Mouse (Mus musculus) heart, embryonic 13.5 days (tissue): ENCODE measurements around the gene Rpa1. TPM values are rescaled to one million over a fixed set of nuclear protein-coding genes. Genes with fewer than 3 reads are reported as not detected.
A peak's percentile ranks its signal among the peaks of the same experiment; 100 is the strongest.
"Not testable (repeated sequence)": the region's sequence is repeated elsewhere in the genome, so short reads cannot be mapped to it uniquely, and the experiment has no call there.

Source experiments
- ATAC-seq: fragments of 200-750 bp; cut with Nextera tagmentation; 2 replicates; pipeline ENCODE4 v1.8.0; 2017; ENCODE audit warnings: moderate TSS enrichment; ENCODE audit not compliant: insufficient number of reproducible peaks, low FRiP score, low TSS enrichment; ENCODE audit errors: extremely low read depth
- H3K27ac ChIP-seq: fragments of 300-500 bp; sonication (generic); replicated peaks from 2 replicates; pipeline ENCODE4 v1.5.1; 2015; ENCODE audit warnings: moderate library complexity, mild to moderate bottlenecking, inconsistent platforms
- H3K27me3 ChIP-seq: fragments of 300-500 bp; sonication (generic); replicated peaks from 2 replicates; pipeline ENCODE4 v1.6.1; 2015; ENCODE audit warnings: mild to moderate bottlenecking, inconsistent platforms
- H3K36me3 ChIP-seq: fragments of 300-500 bp; sonication (generic); 2 replicates; pipeline ENCODE4 v1.6.1; 2015; ENCODE audit warnings: mild to moderate bottlenecking, inconsistent platforms
- H3K4me1 ChIP-seq: fragments of 300-500 bp; sonication (generic); 2 replicates; pipeline ENCODE4 v1.6.1; 2015; ENCODE audit warnings: inconsistent platforms
- H3K4me2 ChIP-seq: fragments of 300-500 bp; sonication (generic); 2 replicates; pipeline ENCODE4 v1.6.1; 2015; ENCODE audit warnings: inconsistent platforms, mild to moderate bottlenecking, moderate library complexity
- H3K4me3 ChIP-seq: fragments of 300-500 bp; sonication (generic); 2 replicates; pipeline ENCODE4 v1.5.1; 2015; ENCODE audit warnings: moderate library complexity, mild to moderate bottlenecking, inconsistent platforms
- H3K9ac ChIP-seq: fragments of 300-500 bp; sonication (generic); 2 replicates; pipeline ENCODE4 v1.6.1; 2015; ENCODE audit warnings: inconsistent platforms, mild to moderate bottlenecking, moderate library complexity
- H3K9me3 ChIP-seq: fragments of 300-500 bp; sonication (generic); 2 replicates; pipeline ENCODE4 v1.6.1; 2016; ENCODE audit warnings: inconsistent platforms
- WGBS: fragments of 180-500 bp; shearing (Covaris S2); methylation state at CpG from one replicate; pipeline ENCODE4 v1.1.7; 2015; ENCODE audit warnings: mixed read lengths; 5-methylcytosine and 5-hydroxymethylcytosine counted together
- polyA plus RNA-seq: library from polyadenylated mRNA; unstranded; fragments of >200 nt; fragmentation: Nextera tagmentation; extraction: Ambion mirVana; gene quantifications from 2 replicates; pipeline ENCODE4 v1.2.1, GENCODE M21; 2015

Gene Rpa1
- polyA plus RNA-seq, 1 experiment from 2014 or later: 85.8 TPM

DNA sequence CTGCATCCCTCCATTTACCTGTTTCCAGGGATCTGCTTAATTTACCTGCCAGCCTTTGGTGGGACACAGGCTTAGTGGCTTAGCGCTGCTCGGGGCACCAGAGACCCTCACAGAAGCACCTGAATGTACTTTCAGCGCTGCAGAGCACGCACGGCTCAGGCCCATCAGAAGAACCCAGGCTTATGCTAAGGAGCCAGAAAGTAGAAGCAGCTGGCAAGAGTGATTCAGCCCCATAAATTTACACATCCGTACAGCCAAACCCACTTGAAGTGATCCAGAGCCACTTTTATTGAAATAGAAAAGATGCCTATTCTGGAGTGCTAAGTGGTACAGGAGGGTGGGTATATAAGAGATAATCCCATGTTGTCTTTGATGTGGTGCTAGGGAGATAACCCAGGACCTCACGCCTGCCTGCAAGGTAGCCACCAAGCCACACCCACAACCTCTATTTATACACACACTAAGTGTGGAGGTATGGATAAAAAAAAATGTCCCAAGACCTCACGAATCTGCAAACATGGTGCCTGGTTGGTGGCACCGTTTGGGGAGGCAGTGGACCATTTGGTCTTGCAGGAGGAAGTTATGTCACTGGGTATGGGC, 51.6 kb downstream of the Rpa1 start:
- Histone ChIP-seq H3K4me2 (no peak overlapping the region), H3K9me3 (no peaks in the 10 kb centered on the region), H3K4me1 (peaks cover 75% of the 10 kb centered on the region), H3K36me3 (peaks cover 23% of the 10 kb centered on the region), H3K27me3 (peaks cover 25% of the 10 kb centered on the region), H3K4me3 (no peak overlapping the region), H3K9ac (no peak overlapping the region), H3K27ac (peak overlapping the region; percentile 83)
- no peak for ATAC-seq
- WGBS: 57% methylated on average over 9 of the region's 9 CpGs

DNA sequence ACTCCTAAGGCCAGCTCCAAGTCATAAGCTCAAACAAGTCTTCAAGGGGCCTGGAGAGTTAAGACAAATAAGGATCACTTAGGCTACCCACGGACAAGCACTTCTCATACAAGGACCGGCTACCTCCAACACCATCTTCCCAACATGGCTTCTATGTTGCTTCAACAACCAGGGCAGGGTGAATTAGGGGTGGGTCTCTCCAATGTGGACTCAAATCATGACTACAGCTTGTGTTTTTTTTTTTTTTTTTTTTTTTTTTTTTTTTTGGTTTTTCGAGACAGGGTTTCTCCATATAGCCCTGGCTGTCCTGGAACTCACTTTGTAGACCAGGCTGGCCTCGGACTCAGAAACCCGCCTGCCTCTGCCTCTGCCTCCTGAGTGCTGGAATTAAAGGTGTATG, 52.6 kb downstream of the Rpa1 start:
- WGBS: 73% methylated on average over 5 of the region's 5 CpGs
- H3K9ac ChIP-seq, H3K4me2 ChIP-seq, H3K4me3 ChIP-seq, ATAC-seq, H3K9me3 ChIP-seq: not testable (repeated sequence)
- peaks cover 85% of the 10 kb centered on the region for H3K4me1 ChIP-seq
- peaks cover 13% of the 10 kb centered on the region for H3K36me3 ChIP-seq
- peaks cover 30% of the 10 kb centered on the region for H3K27me3 ChIP-seq
- peak overlapping the region; percentile 86; the same call in 1 of the 2 replicates for H3K27ac ChIP-seq

DNA sequence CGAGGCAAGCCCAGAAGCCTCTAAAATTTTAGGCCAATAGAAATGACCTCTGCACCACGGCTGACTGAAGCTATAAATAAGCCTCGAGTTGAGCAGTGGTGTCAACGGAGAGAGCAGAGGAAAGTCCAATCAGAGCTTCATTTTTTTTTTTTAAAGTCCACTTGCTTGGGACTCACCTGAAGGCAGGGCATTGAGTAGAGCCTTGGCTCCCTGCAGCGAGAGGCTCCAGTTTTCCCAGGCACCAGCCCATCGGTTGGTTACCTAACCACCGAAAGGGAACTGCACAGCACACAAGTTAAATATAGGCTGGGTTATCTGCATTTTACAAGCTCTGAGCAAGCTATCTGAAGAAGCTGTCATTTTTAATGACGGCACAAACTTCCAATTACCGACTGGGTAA, 53.3 kb downstream of the Rpa1 start:
- Histone ChIP-seq H3K27ac (peak overlapping the region; percentile 86), H3K9ac (0 out of 2 replicates have a peak overlapping the region, but pooled peaks have one; percentile 52), H3K27me3 (peaks cover 30% of the 10 kb centered on the region), H3K9me3 (no peaks in the 10 kb centered on the region), H3K4me2 (peak overlapping the region; percentile 46), H3K4me3 (no peak overlapping the region), H3K36me3 (peaks cover 6% of the 10 kb centered on the region), H3K4me1 (peaks cover 88% of the 10 kb centered on the region)
- ATAC-seq: no peak
- WGBS: 29% methylated on average over 9 of the region's 9 CpGs

- Histone ChIP-seq H3K4me2 (peak overlapping the region; percentile 46), H3K4me3 (no peak overlapping the region), H3K27me3 (peaks cover 30% of the 10 kb centered on the region), H3K36me3 (no peaks in the 10 kb centered on the region), H3K9ac (peak overlapping the region; percentile 52), H3K27ac (peak overlapping the region; percentile 86), H3K4me1 (peaks cover 94% of the 10 kb centered on the region), H3K9me3 (no peaks in the 10 kb centered on the region)
- 34% methylated on average over 21 of the region's 21 CpGs for WGBS
- no peak for ATAC-seq
These were observed 54.2 kb downstream of the Rpa1 start for GRCm38 (mm10) chr11:75293852-75294361.

DNA sequence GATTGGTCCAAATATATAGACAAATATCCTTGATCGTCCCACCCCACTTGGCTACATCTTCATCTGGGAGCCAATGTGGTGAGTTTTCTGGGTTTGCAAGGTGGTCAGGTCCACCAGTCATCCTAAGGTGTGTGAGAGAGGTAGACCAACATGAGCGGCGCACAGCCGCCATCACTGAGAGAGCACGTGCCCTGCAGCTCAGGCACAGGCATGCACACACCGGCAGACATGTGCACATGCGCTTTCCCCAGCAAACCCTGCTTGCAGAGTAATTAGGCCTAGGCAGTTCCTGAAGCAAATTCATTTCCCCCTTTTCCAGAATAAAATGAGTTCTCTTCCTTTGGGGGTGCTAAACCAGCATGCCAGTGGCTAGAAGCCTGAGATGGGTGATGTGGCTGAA, 55.8 kb downstream of the Rpa1 start:
- H3K4me3 ChIP-seq: no peak overlapping the region
- H3K27ac ChIP-seq: no peak overlapping the region
- H3K36me3 ChIP-seq: no peaks in the 10 kb centered on the region
- H3K4me1 ChIP-seq: peaks cover 94% of the 10 kb centered on the region
- 82% methylated on average over 7 of the region's 7 CpGs for WGBS
- 0 out of 2 replicates have a peak overlapping the region, but pooled peaks have one; percentile 55 for H3K4me2 ChIP-seq
- H3K9me3 ChIP-seq: no peaks in the 10 kb centered on the region
- no peak for ATAC-seq
- peaks cover 30% of the 10 kb centered on the region for H3K27me3 ChIP-seq
- peak overlapping the region; percentile 8; the same call in 1 of the 2 replicates for H3K9ac ChIP-seq

- H3K4me3 ChIP-seq: peak overlapping the region; percentile 16
- H3K27me3 ChIP-seq: peaks cover 30% of the 10 kb centered on the region
- ATAC-seq: no peak
- peak overlapping the region; percentile 69 for H3K9ac ChIP-seq
- peaks cover 94% of the 10 kb centered on the region for H3K4me1 ChIP-seq
- peak overlapping the region; percentile 55 for H3K4me2 ChIP-seq
- H3K27ac ChIP-seq: peak overlapping the region; percentile 64
- no peaks in the 10 kb centered on the region for H3K36me3 ChIP-seq
- no peaks in the 10 kb centered on the region for H3K9me3 ChIP-seq
- WGBS: 23% methylated on average over 25 of the region's 25 CpGs
These were observed 56.5 kb downstream of the Rpa1 start for GRCm38 (mm10) chr11:75291389-75292215.

GRCm38 (mm10) chr11:75290566-75291271, 57.4 kb downstream of the Rpa1 start:
- no peak overlapping the region for H3K4me3 ChIP-seq
- no peak for ATAC-seq
- no peaks in the 10 kb centered on the region for H3K36me3 ChIP-seq
- H3K9me3 ChIP-seq: no peaks in the 10 kb centered on the region
- H3K4me1 ChIP-seq: peaks cover 92% of the 10 kb centered on the region
- peak overlapping the region; percentile 69 for H3K9ac ChIP-seq
- peak overlapping the region; percentile 55 for H3K4me2 ChIP-seq
- H3K27ac ChIP-seq: peak overlapping the region; percentile 64
- WGBS: 12% methylated on average over 6 of the region's 6 CpGs
- H3K27me3 ChIP-seq: peaks cover 28% of the 10 kb centered on the region

GRCm38 (mm10) chr11:75289120-75289519, 59.0 kb downstream of the Rpa1 start:
- ATAC-seq: no peak

GRCm38 (mm10) chr11:75288517-75288916, 59.6 kb downstream of the Rpa1 start:
- Histone ChIP-seq H3K27me3 (peaks cover 26% of the 10 kb centered on the region), H3K4me3 (no peak overlapping the region), H3K9me3 (no peaks in the 10 kb centered on the region), H3K9ac (peak overlapping the region; percentile 55; the same call in 1 of the 2 replicates), H3K4me2 (peak overlapping the region; percentile 20; the same call in 1 of the 2 replicates), H3K36me3 (no peaks in the 10 kb centered on the region), H3K27ac (peak overlapping the region; percentile 92), H3K4me1 (peaks cover 75% of the 10 kb centered on the region)
- WGBS: 77% methylated on average over 8 of the region's 8 CpGs
- no peak for ATAC-seq

More at GRCm38 (mm10) chr11:75289120-75289519, 59.0 kb downstream of the Rpa1 start:
- Histone ChIP-seq H3K4me2 (no peak overlapping the region), H3K27me3 (peaks cover 25% of the 10 kb centered on the region), H3K9ac (peak overlapping the region; percentile 15; the same call in 1 of the 2 replicates), H3K27ac (peak overlapping the region; percentile 92), H3K9me3 (no peaks in the 10 kb centered on the region), H3K4me1 (peaks cover 81% of the 10 kb centered on the region), H3K4me3 (no peak overlapping the region), H3K36me3 (no peaks in the 10 kb centered on the region)
- 51% methylated on average over 2 of the region's 2 CpGs for WGBS

DNA sequence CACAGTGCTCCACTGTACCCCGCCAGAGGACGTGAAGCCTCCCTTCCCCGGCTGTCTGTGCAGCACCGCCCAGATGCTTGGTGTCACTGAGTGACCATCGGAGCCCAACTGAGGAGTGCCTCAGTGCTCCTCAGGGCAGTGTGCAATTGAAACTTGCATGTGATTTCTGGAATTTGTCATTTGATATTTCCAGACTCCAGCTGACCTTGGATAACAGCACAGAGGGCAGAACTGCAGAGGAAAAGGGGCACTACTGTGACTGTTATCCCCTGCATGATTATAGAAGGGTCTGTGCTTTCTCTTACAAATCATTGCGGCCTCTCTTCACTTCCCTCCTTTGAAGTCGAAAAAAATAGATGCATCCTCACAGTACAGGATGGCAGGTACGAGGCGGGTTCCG, 60.2 kb downstream of the Rpa1 start:
- H3K4me2 ChIP-seq: peak overlapping the region; percentile 20; the same call in 1 of the 2 replicates
- 0 out of 2 replicates have a peak, but pooled peaks have one; percentile 29 for ATAC-seq
- H3K27me3 ChIP-seq: peaks cover 26% of the 10 kb centered on the region
- no peaks in the 10 kb centered on the region for H3K36me3 ChIP-seq
- no peaks in the 10 kb centered on the region for H3K9me3 ChIP-seq
- WGBS: 30% methylated on average over 10 of the region's 10 CpGs
- no peak overlapping the region for H3K4me3 ChIP-seq
- H3K4me1 ChIP-seq: peaks cover 74% of the 10 kb centered on the region
- peak overlapping the region; percentile 55; the same call in 1 of the 2 replicates for H3K9ac ChIP-seq
- H3K27ac ChIP-seq: peak overlapping the region; percentile 92

GRCm38 (mm10) chr11:75286868-75287267, 61.3 kb downstream of the Rpa1 start:
- no peak for ATAC-seq
- Histone ChIP-seq H3K27ac (peak overlapping the region; percentile 68), H3K4me1 (peaks cover 74% of the 10 kb centered on the region), H3K4me3 (no peak overlapping the region), H3K9ac (no peak overlapping the region), H3K36me3 (no peaks in the 10 kb centered on the region), H3K9me3 (no peaks in the 10 kb centered on the region), H3K27me3 (peaks cover 26% of the 10 kb centered on the region), H3K4me2 (no peak overlapping the region)
- 83% methylated on average over 4 of the region's 4 CpGs for WGBS
